Mouse (Mus musculus): ENCODE results near the gene Methig1.
"Not testable (repeated sequence)": the region's sequence is repeated elsewhere in the genome, so short reads cannot be mapped to it uniquely, and the experiment has no call there.

Gene Methig1

GRCm38 (mm10) chr15:100352711-100353250, at the start of gene Methig1, which contains the start of gene Mettl7a2:
Methig1 (plus strand) TSS chr15:100353149.
Mettl7a2 (plus strand) TSS chr15:100353200.
- DNase-seq (ENCODE audit: low spot score): no peak

GRCm38 (mm10) chr15:100303428-100304018, 49.4 kb upstream of the Methig1 start:
- DNase-seq (ENCODE audit: low spot score): no peak

- DNase-seq (ENCODE audit: low spot score): peak; percentile 77
Measured at GRCm38 (mm10) chr15:100304019-100304991, 48.6 kb upstream of the Methig1 start, which contains the start of gene Mettl7a1. Mettl7a1 (plus strand) TSS chr15:100304140.

- DNase-seq (ENCODE audit: low spot score): no peak
Measured at GRCm38 (mm10) chr15:100306201-100306600, 46.7 kb upstream of the Methig1 start.

GRCm38 (mm10) chr15:100307438-100308096, 45.4 kb upstream of the Methig1 start:
- not testable (repeated sequence) for DNase-seq (ENCODE audit: low spot score)

DNA sequence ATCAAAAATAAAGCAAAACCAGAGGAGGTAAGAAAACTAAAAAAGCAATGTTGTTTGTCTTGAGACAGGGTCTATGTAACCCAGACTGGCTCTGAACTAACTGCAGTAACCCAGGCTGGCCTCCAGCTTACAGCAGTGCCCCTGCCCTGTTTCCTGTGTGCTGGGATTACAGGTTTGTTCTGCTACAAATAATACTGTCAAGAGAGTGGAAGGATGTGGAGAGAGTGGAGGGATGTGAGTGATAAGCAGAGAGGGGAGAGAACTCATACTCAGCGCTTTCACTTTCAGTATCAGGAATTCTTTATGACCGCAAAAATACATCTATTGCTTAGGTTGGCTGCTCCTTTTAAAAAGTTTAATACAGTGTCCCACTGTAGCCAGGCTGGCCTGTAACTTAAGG, 40.6 kb upstream of the Methig1 start:
- DNase-seq (ENCODE audit: low spot score): no peak

DNA sequence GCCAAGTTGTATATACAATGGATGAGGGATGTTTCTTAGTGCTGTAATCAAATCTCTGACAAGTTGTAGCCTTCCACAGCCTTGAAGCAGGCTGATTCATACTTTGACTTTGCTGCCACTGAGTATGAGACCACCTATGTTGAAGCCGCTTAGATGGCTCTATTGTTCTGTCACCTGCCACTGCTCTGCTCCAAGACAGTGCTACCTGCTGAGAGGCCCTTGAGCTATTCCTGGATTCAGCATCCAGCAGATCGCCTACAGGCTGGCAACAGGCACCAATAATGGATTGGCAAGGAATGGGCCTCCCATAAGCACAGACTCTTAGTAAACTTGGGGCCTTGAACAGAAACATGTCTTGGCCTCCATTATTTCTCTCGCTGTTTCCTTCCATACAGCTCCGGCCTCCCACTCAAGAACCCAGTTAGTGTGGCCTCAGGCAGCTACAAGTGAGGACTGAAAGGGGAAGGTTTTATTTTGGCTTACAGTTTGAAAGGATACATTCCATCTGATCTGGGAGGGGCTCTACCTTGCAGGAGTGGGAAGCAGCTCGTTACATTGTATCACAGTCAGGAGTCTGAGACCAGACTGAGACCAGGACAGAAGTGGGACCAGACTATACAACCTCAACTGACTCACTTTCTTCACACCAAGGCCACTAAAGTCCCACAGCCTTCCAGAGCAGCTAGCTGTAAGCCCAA, 38.4 kb upstream of the Methig1 start:
- no peak for DNase-seq (ENCODE audit: low spot score)

DNA sequence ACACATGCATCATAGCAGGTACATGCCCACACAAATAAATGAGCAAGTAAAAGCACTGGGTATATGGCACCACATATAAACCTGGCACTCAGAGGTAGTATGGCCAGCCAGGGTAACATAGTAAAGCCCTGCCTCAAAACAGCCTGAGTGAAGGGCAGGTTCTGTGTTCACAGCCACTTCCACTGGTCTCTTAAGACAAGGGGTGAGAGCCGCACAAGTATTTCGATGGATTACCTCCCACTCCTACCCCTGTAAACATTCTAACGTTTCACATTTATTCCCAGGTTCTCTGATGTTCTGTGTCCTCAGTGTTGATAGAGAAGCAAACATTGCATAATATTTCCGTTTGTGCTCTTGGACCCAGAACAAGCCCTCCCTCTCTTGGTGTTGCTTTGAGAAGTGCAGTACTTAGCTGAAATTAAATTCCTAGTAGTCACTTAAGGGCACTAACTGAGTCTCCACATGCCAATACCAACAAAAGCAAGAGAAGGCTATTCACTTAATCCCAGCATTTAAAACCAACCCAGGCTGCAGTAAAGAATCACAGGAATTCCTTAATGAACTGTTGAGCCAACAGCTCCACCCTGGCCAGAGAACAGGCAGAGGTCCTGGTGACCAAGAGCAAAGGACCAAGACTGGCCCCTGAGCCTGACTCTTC, 34.8 kb upstream of the Methig1 start:
- not testable (repeated sequence) for DNase-seq (ENCODE audit: low spot score)

- no peak for DNase-seq (ENCODE audit: low spot score)
Measured at GRCm38 (mm10) chr15:100319884-100320283, 33.1 kb upstream of the Methig1 start.

DNA sequence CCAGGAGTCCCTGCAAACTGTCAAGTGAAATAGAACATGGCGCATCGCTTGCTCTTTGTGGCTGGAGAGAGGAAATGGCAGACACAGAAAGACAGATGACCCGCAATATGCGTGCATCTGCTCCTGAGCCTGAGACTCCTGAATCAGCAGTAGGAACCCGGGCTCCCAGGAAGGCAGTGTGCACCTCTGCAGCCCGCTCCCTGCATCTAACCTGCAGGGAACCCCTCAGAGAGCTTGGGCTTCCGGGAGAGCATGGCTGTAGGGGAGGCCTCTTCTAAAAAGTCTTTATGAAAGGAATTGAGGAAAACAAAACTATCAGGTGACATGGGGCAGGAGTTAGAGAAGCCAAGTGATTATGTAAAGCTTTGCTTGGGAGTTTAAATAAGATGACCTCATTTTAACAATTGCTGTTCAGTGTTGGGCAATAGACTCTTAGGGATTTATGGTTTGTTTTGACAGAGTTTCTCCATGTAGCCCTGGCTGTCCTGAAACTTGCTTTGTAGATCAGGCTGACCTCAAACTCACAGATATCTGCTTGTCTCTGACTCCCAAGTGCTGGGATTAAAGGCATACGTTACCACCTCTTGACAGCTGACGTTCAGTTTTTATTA, 32.5 kb upstream of the Methig1 start:
- peak; percentile 14 for DNase-seq (ENCODE audit: low spot score)

GRCm38 (mm10) chr15:100321134-100321533, 31.8 kb upstream of the Methig1 start:
- DNase-seq (ENCODE audit: low spot score): peak; percentile 50

DNA sequence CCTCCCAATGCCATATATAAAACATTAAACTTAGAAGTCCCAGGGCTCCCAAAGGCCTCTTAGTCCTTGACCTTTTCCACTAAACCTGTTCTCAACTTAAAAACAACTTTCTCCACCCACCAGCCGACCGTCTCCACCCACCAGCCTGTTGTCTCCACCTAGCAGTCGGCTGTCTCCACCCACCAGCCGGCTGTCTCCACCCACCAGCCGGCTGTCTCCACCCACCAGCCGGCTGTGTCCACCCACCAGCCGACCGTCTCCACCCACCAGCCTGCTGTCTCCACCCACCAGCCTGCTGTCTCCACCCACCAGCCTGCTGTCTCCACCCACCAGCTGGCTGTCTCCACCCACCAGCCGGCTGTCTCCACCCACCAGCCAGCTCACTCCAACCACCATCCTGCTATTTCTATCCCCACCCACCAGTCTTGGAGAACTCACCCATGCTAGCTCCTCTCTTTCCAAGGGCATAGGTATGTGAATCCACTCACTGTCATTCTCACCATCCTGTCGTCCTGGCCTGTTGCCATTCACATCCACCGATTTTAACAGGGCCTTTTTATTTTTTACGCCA, 28.8 kb upstream of the Methig1 start:
- DNase-seq (ENCODE audit: low spot score): no peak

DNA sequence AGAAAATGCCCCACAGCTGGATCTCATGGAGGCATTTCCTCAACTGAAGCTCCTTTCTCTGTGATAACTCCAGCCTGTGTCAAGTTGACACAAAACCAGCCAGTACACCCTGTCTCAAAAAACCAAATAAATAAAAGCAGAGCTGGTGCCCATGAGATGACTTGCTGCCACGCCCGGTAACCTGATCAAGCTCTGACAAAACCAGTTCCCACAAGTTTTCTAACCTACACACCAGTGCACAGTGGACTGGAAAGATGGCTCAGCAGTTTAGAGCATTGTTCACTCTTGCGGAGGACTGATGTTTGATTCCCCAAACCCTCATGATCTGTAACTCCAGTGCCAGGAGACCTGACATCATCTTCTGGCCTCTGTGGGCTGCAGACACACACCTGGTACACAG, 27.7 kb upstream of the Methig1 start:
- no peak for DNase-seq (ENCODE audit: low spot score)

- not testable (repeated sequence) for DNase-seq (ENCODE audit: low spot score)
Measured at GRCm38 (mm10) chr15:100328089-100328488, 24.9 kb upstream of the Methig1 start.

DNA sequence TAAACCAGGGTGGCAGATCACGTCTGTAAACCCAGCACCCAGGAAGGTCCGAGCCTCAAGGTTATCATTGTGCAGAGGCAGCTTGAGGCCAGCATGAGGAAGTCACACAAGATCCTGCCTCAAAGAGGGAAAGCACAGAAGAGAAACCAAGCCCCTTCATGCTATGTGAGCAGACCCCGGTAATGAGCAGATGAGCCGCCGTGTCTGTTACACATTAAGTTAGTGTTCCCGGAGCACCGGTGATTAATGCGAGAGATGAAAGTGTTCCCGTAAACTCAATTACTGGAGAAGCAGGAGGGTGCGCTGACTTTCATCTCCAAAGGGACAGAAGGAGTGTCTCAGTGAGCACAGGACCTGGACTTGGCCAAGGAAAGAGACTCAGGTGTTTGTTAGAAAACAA, 23.6 kb upstream of the Methig1 start:
- DNase-seq (ENCODE audit: low spot score): not testable (repeated sequence)

- DNase-seq (ENCODE audit: low spot score): no peak
Measured at GRCm38 (mm10) chr15:100330739-100331138, 22.2 kb upstream of the Methig1 start.

- DNase-seq (ENCODE audit: low spot score): not testable (repeated sequence)
Measured at GRCm38 (mm10) chr15:100332077-100332961, 20.6 kb upstream of the Methig1 start.

DNA sequence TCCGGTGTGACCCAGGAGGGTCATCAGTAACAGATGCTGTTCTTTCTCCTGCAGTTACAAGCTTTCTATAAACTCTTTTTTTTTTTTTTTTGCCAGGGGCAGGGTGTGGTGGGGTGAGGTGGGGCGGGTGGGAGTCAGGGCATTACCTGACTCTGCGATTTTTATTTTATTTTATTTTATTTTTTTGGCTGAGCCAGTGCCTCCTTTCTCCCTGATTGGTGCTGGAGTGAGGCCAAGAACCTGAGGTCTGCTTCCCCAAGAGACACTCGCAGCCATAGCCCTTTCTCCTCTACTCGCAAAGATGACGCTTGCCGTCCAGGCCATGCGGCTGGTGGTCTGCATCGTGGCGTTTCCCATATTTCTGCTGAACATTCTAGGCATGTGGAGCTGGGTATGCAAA, 18.3 kb upstream of the Methig1 start, which contains the start of gene Mettl7a3:
Gene Mettl7a3, plus strand, starts transcription at position 301 of the 400 bp plus-strand sequence.
- DNase-seq (ENCODE audit: low spot score): no peak

DNA sequence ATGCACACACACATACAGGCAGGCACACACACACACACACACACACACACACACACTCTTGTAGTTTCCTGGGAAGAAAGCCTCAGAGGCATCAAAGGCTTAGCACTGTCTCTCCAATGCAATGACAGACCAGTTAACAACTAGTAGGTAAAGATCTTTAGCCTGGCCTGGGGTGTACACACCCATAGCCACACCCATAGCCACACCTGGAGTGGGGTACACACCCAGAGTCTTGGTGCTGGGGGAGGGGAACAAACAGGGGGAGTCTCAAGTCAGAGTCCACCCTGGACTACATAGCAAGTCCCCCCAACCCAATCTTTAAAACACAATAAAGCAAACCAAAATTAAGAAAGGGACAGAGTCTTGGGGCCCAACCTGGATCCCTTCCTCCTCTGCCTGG, 15.6 kb upstream of the Methig1 start:
- not testable (repeated sequence) for DNase-seq (ENCODE audit: low spot score)

All from ovary, adult 18-20 months (tissue).